Mouse (Mus musculus): ENCODE measurements around the gene Gpr149. TPM values are rescaled to one million over a fixed set of nuclear protein-coding genes. Genes with fewer than 3 reads are reported as not detected.

The Gpr149 gene
- polyA plus RNA-seq, 1 experiment = 0.21 TPM

Other genes with a start within 250 kb of the Gpr149 start
- gene Dhx36, start 98.1 kb downstream of the Gpr149 start, polyA plus RNA-seq (2012; rRNA removed) = 3.0 and 4.0 TPM in 2 replicates